Mouse (Mus musculus): ENCODE results near the gene Dapk3. TPM values are rescaled to one million over a fixed set of nuclear protein-coding genes. Genes with fewer than 3 reads are reported as not detected.

Gene Dapk3
- polyA plus RNA-seq, 1 experiment = 64.8 TPM

- peak overlapping the region; percentile 57 for H3K9ac ChIP-seq (ENCODE audit: low read depth, poor library complexity, severe bottlenecking)
- H3K27me3 ChIP-seq (ENCODE audit: control insufficient read depth, insufficient read depth, low read length, poor library complexity, severe bottlenecking) = no peaks in the 10 kb centered on the region
- H3K9me3 ChIP-seq (replicated peaks; ENCODE audit: control insufficient read depth, insufficient read depth, low read length, poor library complexity, severe bottlenecking) = no peaks in the 10 kb centered on the region
- H3K4me1 ChIP-seq (ENCODE audit: control insufficient read depth, insufficient read depth, low read length) = no peaks in the 10 kb centered on the region
- peak overlapping the region; percentile 31; the same call in 1 of the 2 replicates for H3K27ac ChIP-seq (ENCODE audit: insufficient read depth, low read length)
- TF ChIP-seq POLR2A (IDR thresholded peaks at IDR 0.05; ENCODE audit: insufficient read depth, low read length) (peak; percentile 12), EP300 (IDR thresholded peaks at IDR 0.05; ENCODE audit: insufficient read depth, low read depth, low read length) (no peak)
- H3K4me3 ChIP-seq (ENCODE audit: low read depth, low read length) = peak overlapping the region; percentile 72
- no peaks in the 10 kb centered on the region for H3K36me3 ChIP-seq (ENCODE audit: control insufficient read depth, insufficient read depth, low read length, poor library complexity, severe bottlenecking)
Measured at GRCm38 (mm10) chr10:81192270-81192967, 9.6 kb downstream of the Dapk3 start.

- H3K4me1 ChIP-seq (ENCODE audit: control insufficient read depth, insufficient read depth, low read length) = no peaks in the 10 kb centered on the region
- TF ChIP-seq POLR2A (IDR thresholded peaks at IDR 0.05; ENCODE audit: insufficient read depth, low read length) = no peak
- TF ChIP-seq CTCF (IDR thresholded peaks at IDR 0.05; ENCODE audit: low read depth, low read length) = no peak
- no peak for TF ChIP-seq EP300 (IDR thresholded peaks at IDR 0.05; ENCODE audit: insufficient read depth, low read depth, low read length)
- no peaks in the 10 kb centered on the region for H3K9me3 ChIP-seq (replicated peaks; ENCODE audit: control insufficient read depth, insufficient read depth, low read length, poor library complexity, severe bottlenecking)
- peak overlapping the region; percentile 71 for H3K4me3 ChIP-seq (ENCODE audit: low read depth, low read length)
- H3K36me3 ChIP-seq (ENCODE audit: control insufficient read depth, insufficient read depth, low read length, poor library complexity, severe bottlenecking) = no peaks in the 10 kb centered on the region
- H3K27me3 ChIP-seq (ENCODE audit: control insufficient read depth, insufficient read depth, low read length, poor library complexity, severe bottlenecking) = no peaks in the 10 kb centered on the region
- H3K27ac ChIP-seq (ENCODE audit: insufficient read depth, low read length) = no peak overlapping the region
- H3K9ac ChIP-seq (ENCODE audit: low read depth, poor library complexity, severe bottlenecking) = peak overlapping the region; percentile 57
Measured at GRCm38 (mm10) chr10:81192968-81193501, 10.2 kb downstream of the Dapk3 start.

GRCm38 (mm10) chr10:81193991-81194774 lies 11.4 kb downstream of the Dapk3 start:
- peak overlapping the region; percentile 19; the same call in 1 of the 2 replicates for H3K9ac ChIP-seq (ENCODE audit: low read depth, poor library complexity, severe bottlenecking)
- no peak overlapping the region for H3K4me3 ChIP-seq (ENCODE audit: low read depth, low read length)

GRCm38 (mm10) chr10:81195300-81195699 lies 12.5 kb downstream of the Dapk3 start:
- H3K27ac ChIP-seq (ENCODE audit: insufficient read depth, low read length) = no peak overlapping the region
- H3K9ac ChIP-seq (ENCODE audit: low read depth, poor library complexity, severe bottlenecking) = no peak overlapping the region
- no peaks in the 10 kb centered on the region for H3K36me3 ChIP-seq (ENCODE audit: control insufficient read depth, insufficient read depth, low read length, poor library complexity, severe bottlenecking)
- no peak for TF ChIP-seq CTCF (IDR thresholded peaks at IDR 0.05; ENCODE audit: low read depth, low read length)
- no peak for TF ChIP-seq POLR2A (IDR thresholded peaks at IDR 0.05; ENCODE audit: insufficient read depth, low read length)
- H3K27me3 ChIP-seq (ENCODE audit: control insufficient read depth, insufficient read depth, low read length, poor library complexity, severe bottlenecking) = no peaks in the 10 kb centered on the region
- no peaks in the 10 kb centered on the region for H3K9me3 ChIP-seq (replicated peaks; ENCODE audit: control insufficient read depth, insufficient read depth, low read length, poor library complexity, severe bottlenecking)
- no peak overlapping the region for H3K4me3 ChIP-seq (ENCODE audit: low read depth, low read length)
- H3K4me1 ChIP-seq (ENCODE audit: control insufficient read depth, insufficient read depth, low read length) = no peaks in the 10 kb centered on the region

More at GRCm38 (mm10) chr10:81193991-81194774, 11.4 kb downstream of the Dapk3 start:
- H3K4me1 ChIP-seq (ENCODE audit: control insufficient read depth, insufficient read depth, low read length) = no peaks in the 10 kb centered on the region
- TF ChIP-seq EP300 (IDR thresholded peaks at IDR 0.05; ENCODE audit: insufficient read depth, low read depth, low read length) = no peak
- no peak for TF ChIP-seq POLR2A (IDR thresholded peaks at IDR 0.05; ENCODE audit: insufficient read depth, low read length)
- TF ChIP-seq CTCF (IDR thresholded peaks at IDR 0.05; ENCODE audit: low read depth, low read length) = no peak
- H3K9me3 ChIP-seq (replicated peaks; ENCODE audit: control insufficient read depth, insufficient read depth, low read length, poor library complexity, severe bottlenecking) = no peaks in the 10 kb centered on the region
- no peaks in the 10 kb centered on the region for H3K36me3 ChIP-seq (ENCODE audit: control insufficient read depth, insufficient read depth, low read length, poor library complexity, severe bottlenecking)
- no peak overlapping the region for H3K27ac ChIP-seq (ENCODE audit: insufficient read depth, low read length)
- no peaks in the 10 kb centered on the region for H3K27me3 ChIP-seq (ENCODE audit: control insufficient read depth, insufficient read depth, low read length, poor library complexity, severe bottlenecking)

GRCm38 (mm10) chr10:81196470-81197065 lies 13.8 kb downstream of the Dapk3 start:
- Histone ChIP-seq H3K36me3 (ENCODE audit: control insufficient read depth, insufficient read depth, low read length, poor library complexity, severe bottlenecking) (no peaks in the 10 kb centered on the region), H3K27ac (ENCODE audit: insufficient read depth, low read length) (no peak overlapping the region), H3K4me1 (ENCODE audit: control insufficient read depth, insufficient read depth, low read length) (no peaks in the 10 kb centered on the region), H3K4me3 (ENCODE audit: low read depth, low read length) (no peak overlapping the region), H3K27me3 (ENCODE audit: control insufficient read depth, insufficient read depth, low read length, poor library complexity, severe bottlenecking) (no peaks in the 10 kb centered on the region), H3K9me3 (replicated peaks; ENCODE audit: control insufficient read depth, insufficient read depth, low read length, poor library complexity, severe bottlenecking) (no peaks in the 10 kb centered on the region), H3K9ac (ENCODE audit: low read depth, poor library complexity, severe bottlenecking) (no peak overlapping the region)
- no peak for TF ChIP-seq CTCF (IDR thresholded peaks at IDR 0.05; ENCODE audit: low read depth, low read length)
- no peak for TF ChIP-seq EP300 (IDR thresholded peaks at IDR 0.05; ENCODE audit: insufficient read depth, low read depth, low read length)
- no peak for TF ChIP-seq POLR2A (IDR thresholded peaks at IDR 0.05; ENCODE audit: insufficient read depth, low read length)

All from ES-Bruce4 (cell line).